Mouse (Mus musculus): ENCODE results near the gene Spred2. TPM values are rescaled to one million over a fixed set of nuclear protein-coding genes. Genes with fewer than 3 reads are reported as not detected.

The Spred2 gene
- polyA plus RNA-seq, 1 experiment from 2014 or later, result 3.5 TPM

DNA sequence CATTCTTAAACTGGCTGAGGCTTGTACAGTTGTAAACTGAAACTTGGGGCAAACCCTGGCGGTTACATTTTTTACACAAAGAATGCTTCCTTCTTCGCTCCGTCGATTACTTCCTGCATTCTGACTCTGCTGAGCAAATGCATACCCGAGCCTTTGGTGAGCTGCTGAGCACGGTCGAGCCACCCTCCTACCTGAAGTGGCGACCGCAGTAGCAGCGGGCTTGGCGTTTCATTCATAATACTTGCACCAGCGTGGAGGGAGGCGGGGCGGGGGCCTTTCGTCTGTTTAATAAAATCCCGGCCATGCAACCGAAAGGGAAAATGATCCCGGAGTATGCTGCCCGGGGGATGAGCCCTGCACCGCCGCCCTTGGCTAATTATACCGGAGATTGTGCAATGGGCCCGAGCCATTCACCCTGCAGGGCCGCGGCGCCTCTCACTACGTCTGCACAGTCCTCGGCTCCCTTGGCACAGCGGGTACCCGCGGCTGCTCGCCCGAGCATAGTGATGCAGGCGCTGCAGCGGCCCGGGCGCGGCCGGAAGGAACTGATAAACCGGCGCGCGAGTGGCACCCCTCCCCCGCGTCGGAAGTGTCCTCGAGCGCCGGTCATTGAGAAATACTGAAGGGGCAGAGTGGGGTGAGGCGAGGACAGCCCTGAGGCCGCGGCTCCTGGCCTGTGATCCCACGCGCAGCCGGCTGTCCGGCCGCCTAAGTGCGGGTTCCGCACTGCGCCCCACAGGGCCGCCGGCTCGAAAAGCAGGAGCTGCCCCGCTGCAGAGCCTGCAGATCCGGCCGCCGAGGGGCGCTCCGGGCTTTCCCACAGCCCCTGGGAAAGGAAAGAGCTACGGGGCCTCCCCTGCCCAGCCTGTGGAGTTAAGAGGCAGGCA is 4.1 kb upstream of the Spred2 start:
- no peaks in the 10 kb centered on the region for H3K36me3 ChIP-seq (ENCODE audit: control insufficient read depth, insufficient read depth, low read length)
- H3K9ac ChIP-seq (ENCODE audit: low read length), result peak overlapping the region; percentile 72
- ATAC-seq (ENCODE audit: low FRiP score, low TSS enrichment) (peak; percentile 82), DNase-seq (ENCODE audit: low spot score) (peak; percentile 91)
- TF ChIP-seq EP300 (optimal IDR thresholded peaks at IDR 0.05), result peak; percentile 24
- peak; percentile 79 for TF ChIP-seq CTCF (IDR thresholded peaks at IDR 0.05; ENCODE audit: low read depth)
- no peaks in the 10 kb centered on the region for H3K4me1 ChIP-seq (replicated peaks; ENCODE audit: control insufficient read depth, insufficient read depth)
- H3K4me3 ChIP-seq (ENCODE audit: low read depth, low read length), result peak overlapping the region; percentile 65
- H3K27me3 ChIP-seq (ENCODE audit: control insufficient read depth, insufficient read depth, low read length), result no peaks in the 10 kb centered on the region
- H3K9me3 ChIP-seq (ENCODE audit: control insufficient read depth, low read length), result no peaks in the 10 kb centered on the region
- peak overlapping the region; percentile 72 for H3K4me2 ChIP-seq (replicated peaks; ENCODE audit: low read depth)
- under 1% methylated on average over 70 of the region's 70 CpGs for WGBS
- H3K27ac ChIP-seq (replicated peaks), result peak overlapping the region; percentile 91

DNA sequence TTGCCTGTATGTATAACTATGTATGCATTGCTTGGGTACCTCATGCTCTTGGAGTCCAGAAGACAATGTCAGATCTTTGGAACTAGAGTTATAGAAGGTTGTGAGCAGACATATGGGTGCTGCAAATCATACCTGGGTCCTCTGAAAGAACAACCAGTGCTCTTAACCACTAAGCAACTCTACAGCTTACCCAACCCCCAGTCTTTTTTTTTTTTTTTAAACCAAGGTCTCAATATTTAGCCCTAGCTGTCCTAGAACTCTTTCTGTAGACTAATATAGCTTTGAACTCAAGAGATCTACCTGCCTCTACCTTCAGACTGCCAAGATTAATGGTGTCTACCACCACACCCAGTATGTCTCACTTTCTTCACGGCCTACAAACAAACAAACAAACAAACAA is 2.5 kb upstream of the Spred2 start:
- H3K9me3 ChIP-seq (ENCODE audit: control insufficient read depth, low read length), result no peaks in the 10 kb centered on the region
- 0 out of 2 replicates have a peak, but pooled peaks cover 4% of the 10 kb centered on the region for H3K4me1 ChIP-seq (replicated peaks; ENCODE audit: control insufficient read depth, insufficient read depth)
- no peak overlapping the region for H3K9ac ChIP-seq (ENCODE audit: low read length)
- H3K4me2 ChIP-seq (replicated peaks; ENCODE audit: low read depth), result no peak overlapping the region
- H3K27me3 ChIP-seq (ENCODE audit: control insufficient read depth, insufficient read depth, low read length), result no peaks in the 10 kb centered on the region
- ATAC-seq (ENCODE audit: low FRiP score, low TSS enrichment), result no peak
- DNase-seq (ENCODE audit: low spot score), result no peak
- no peak for TF ChIP-seq EP300 (optimal IDR thresholded peaks at IDR 0.05)
- TF ChIP-seq CTCF (IDR thresholded peaks at IDR 0.05; ENCODE audit: low read depth), result no peak
- 82% methylated on average over 1 of the region's 1 CpGs for WGBS
- H3K36me3 ChIP-seq (ENCODE audit: control insufficient read depth, insufficient read depth, low read length), result no peaks in the 10 kb centered on the region
- no peak overlapping the region for H3K4me3 ChIP-seq (ENCODE audit: low read depth, low read length)
- H3K27ac ChIP-seq (replicated peaks), result no peak overlapping the region

DNA sequence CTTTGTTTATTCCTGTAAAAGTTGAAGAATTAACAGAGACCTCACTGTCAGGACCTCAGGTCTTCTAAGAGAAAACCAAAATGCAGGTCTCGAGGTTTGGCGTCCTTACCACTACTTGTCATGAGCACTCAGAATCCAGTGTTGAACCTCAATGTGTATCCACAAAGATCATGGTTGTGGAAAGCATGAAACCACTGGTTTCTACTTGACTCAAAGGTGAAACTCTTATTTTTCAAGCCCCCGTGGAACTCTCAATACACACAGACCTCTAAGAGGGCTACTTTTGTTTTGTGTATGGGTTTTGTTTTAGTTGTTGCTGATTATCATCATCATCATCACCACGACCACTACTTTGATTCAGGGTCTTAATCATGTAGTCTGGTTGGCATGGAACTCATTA is 2.0 kb upstream of the Spred2 start:
- DNase-seq (ENCODE audit: low spot score) (no peak), ATAC-seq (ENCODE audit: low FRiP score, low TSS enrichment) (no peak)
- H3K9ac ChIP-seq (ENCODE audit: low read length), result no peak overlapping the region
- no peak overlapping the region for H3K27ac ChIP-seq (replicated peaks)
- no peak overlapping the region for H3K4me3 ChIP-seq (ENCODE audit: low read depth, low read length)
- 92% methylated on average over 4 of the region's 4 CpGs for WGBS
- no peaks in the 10 kb centered on the region for H3K9me3 ChIP-seq (ENCODE audit: control insufficient read depth, low read length)
- TF ChIP-seq EP300 (optimal IDR thresholded peaks at IDR 0.05) (no peak), CTCF (IDR thresholded peaks at IDR 0.05; ENCODE audit: low read depth) (no peak)
- H3K36me3 ChIP-seq (ENCODE audit: control insufficient read depth, insufficient read depth, low read length), result no peaks in the 10 kb centered on the region
- no peaks in the 10 kb centered on the region for H3K27me3 ChIP-seq (ENCODE audit: control insufficient read depth, insufficient read depth, low read length)
- 0 out of 2 replicates have a peak, but pooled peaks cover 4% of the 10 kb centered on the region for H3K4me1 ChIP-seq (replicated peaks; ENCODE audit: control insufficient read depth, insufficient read depth)
- H3K4me2 ChIP-seq (replicated peaks; ENCODE audit: low read depth), result no peak overlapping the region

DNA sequence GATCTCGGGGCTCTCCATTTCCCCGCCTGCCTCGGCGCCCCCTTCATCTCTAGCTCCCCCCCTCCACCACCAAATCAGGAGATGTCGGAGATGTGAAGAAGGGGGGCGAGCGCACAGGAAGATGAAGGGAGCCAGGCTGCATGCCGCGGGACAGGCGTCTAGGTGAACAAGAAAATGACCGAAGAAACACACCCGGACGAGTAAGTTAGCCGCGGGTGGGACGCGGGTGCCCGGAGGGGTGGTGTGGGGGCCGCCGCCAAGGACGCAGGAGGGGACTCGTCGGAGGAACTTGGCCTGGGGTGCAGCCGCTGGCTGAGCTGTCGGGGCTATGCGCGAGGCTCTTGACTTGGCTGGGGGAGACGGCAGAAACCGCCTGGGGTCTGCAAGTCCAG is 578 bp downstream of the Spred2 start:
- WGBS, result under 1% methylated on average over 29 of the region's 29 CpGs
- Histone ChIP-seq H3K4me2 (replicated peaks; ENCODE audit: low read depth) (peak overlapping the region; percentile 88), H3K27ac (replicated peaks) (peak overlapping the region; percentile 97), H3K4me3 (ENCODE audit: low read depth, low read length) (peak overlapping the region; percentile 95), H3K36me3 (ENCODE audit: control insufficient read depth, insufficient read depth, low read length) (no peaks in the 10 kb centered on the region), H3K27me3 (ENCODE audit: control insufficient read depth, insufficient read depth, low read length) (no peaks in the 10 kb centered on the region), H3K9me3 (ENCODE audit: control insufficient read depth, low read length) (no peaks in the 10 kb centered on the region), H3K4me1 (replicated peaks; ENCODE audit: control insufficient read depth, insufficient read depth) (0 out of 2 replicates have a peak, but pooled peaks cover 4% of the 10 kb centered on the region), H3K9ac (ENCODE audit: low read length) (peak overlapping the region; percentile 96)
- 0 out of 2 replicates have a peak, but pooled peaks have one; percentile 0 for ATAC-seq (ENCODE audit: low FRiP score, low TSS enrichment)
- no peak for DNase-seq (ENCODE audit: low spot score)
- TF ChIP-seq EP300 (optimal IDR thresholded peaks at IDR 0.05) (no peak), CTCF (IDR thresholded peaks at IDR 0.05; ENCODE audit: low read depth) (no peak)

DNA sequence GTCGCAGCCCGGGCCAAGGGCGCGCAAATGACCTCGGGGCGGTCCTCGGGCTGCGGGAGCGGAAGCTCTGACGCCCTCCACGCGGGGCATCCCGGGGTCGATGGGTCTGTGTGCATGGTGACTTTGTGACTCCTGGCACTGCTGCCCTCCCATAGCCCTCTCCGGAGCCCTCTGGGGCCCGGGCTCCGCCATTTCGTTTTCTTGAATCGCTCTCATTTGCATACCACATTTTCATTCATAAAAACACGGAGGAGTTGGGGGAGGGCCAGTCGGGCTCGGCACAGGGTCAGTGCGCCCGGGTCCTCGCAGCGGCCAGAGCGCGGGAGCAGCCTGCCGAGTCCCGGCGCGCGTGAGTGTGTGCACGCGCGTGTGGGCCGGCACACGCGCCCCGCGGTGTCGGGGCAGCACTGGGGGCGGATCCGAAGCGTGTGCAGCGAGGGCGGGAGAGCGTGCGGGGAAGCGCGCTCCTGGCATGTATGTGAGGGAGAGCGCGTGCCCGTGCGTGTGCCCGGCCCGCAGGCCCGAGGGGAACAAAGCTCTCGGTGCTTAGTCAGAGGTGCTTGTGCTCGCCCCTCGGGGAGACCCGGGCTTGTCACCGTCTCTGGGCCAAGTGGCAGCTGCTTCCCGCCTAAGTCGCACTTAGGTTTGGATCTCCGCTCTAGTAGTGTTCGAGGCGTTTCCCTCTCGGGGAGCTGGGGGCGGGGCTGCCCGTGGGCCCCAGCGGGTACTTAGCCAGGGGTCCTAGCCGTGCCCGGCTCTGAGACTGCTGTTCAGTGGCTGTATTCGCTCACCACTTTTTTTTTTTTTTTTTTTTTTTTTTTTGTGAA is 1.2 kb downstream of the Spred2 start:
- ATAC-seq (ENCODE audit: low FRiP score, low TSS enrichment), result peak; percentile 50

More for the DNA sequence above, 1.2 kb downstream of the Spred2 start:
- Histone ChIP-seq H3K4me2 (replicated peaks; ENCODE audit: low read depth) (peak overlapping the region; percentile 88), H3K9me3 (ENCODE audit: control insufficient read depth, low read length) (no peaks in the 10 kb centered on the region), H3K9ac (ENCODE audit: low read length) (peak overlapping the region; percentile 96), H3K4me1 (replicated peaks; ENCODE audit: control insufficient read depth, insufficient read depth) (0 out of 2 replicates have a peak, but pooled peaks cover 4% of the 10 kb centered on the region), H3K27me3 (ENCODE audit: control insufficient read depth, insufficient read depth, low read length) (no peaks in the 10 kb centered on the region), H3K36me3 (ENCODE audit: control insufficient read depth, insufficient read depth, low read length) (no peaks in the 10 kb centered on the region), H3K4me3 (ENCODE audit: low read depth, low read length) (peak overlapping the region; percentile 95), H3K27ac (replicated peaks) (peak overlapping the region; percentile 97)
- DNase-seq (ENCODE audit: low spot score), result peak; percentile 81
- TF ChIP-seq EP300 (optimal IDR thresholded peaks at IDR 0.05), result no peak
- 1% methylated on average over 74 of the region's 75 CpGs for WGBS

Measured in stomach, postnatal 0 days (tissue).